Mouse (Mus musculus): ENCODE measurements around the gene Ttc28.

- TF ChIP-seq POLR2A (IDR thresholded peaks at IDR 0.05; ENCODE audit: borderline replicate concordance, control insufficient read depth, low read depth, low read length) = no peak
- no peak for TF ChIP-seq CTCF (IDR thresholded peaks at IDR 0.05; ENCODE audit: control insufficient read depth, insufficient read depth, low read length)
Measured at GRCm38 (mm10) chr5:111288486-111288885, 408.9 kb downstream of the Ttc28 start.
